Mouse (Mus musculus) left cerebral cortex, adult 11 months (tissue): ENCODE data around the gene Zfp831.

Source experiments
- DNase-seq: peaks from one replicate; pipeline ENCODE4 v3.0.0; 2022; ENCODE audit warnings: low spot score

The Zfp831 gene

DNA sequence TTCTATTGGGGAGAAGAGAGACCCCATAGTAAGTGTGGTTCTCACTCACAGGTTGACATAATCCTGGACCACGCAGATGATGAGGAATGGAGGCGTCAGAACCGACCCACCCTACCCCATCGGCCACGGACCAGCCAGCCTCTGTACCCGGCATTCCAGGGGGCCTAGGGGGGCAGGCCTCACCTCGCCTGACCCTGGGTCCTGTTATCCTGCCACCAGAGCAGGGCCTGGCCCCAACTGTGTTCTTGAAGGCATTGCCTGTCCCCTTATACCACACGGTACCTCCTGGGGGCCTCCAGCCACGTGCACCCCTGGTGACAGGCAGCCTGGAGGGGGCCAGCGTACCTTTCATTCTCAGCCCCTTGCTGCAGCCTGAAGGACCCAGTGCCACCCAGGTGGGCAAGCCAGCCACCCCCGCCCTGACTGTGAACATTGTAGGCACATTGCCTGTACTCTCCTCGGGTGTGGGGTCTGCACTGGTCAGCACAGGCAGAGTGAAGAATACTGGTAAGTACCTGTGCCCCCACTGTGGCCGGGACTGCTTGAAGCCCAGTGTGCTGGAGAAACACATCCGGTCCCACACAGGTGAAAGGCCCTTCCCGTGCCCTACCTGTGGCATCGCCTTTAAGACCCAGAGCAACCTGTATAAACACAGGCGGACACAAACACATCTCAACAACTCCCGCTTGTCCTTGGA, at the start of gene Zfp831:
Zfp831 (plus strand) TSS at position 87 of the 697 bp plus-strand sequence.
- DNase-seq, result no peak

DNA sequence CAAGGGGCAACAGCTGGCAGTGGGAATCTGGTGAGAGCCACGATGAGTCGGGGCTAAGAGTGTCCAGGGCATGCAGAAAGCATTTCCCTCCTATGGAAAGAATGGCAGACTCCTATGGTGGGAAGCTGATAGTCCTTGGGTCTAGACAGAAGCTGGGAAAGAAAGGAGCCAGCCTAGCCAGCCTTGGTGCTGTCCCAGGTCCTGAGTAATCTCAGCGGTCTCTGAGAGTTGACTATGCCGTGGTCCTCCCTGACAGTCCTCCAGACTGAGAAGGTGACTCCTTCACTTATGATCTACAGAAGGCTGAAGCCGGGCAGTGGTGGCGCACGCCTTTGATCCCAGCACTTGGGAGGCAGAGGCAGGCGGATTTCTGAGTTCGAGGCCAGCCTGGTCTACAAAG, 48.4 kb upstream of the Zfp831 start:
- no peak for DNase-seq

DNA sequence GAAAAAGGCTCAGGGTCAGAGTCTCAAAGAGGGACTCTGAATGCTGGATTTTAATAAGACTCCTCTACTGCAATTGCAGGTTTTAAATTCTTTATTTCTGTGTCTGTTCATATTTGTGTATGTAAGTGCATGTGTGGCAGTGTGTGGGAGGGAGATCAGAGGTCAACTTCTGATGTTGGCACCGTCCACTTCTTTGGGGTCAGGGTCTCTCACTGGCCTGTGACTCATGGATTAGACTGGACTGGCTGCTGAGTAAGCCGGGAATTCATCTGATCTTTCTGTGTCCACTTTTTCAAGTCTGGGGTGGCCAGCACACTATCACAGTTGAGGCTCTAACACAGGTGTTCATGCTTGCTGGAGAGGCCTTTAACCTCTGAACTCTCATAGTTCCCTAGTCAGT, 47.7 kb upstream of the Zfp831 start:
- no peak for DNase-seq

DNA sequence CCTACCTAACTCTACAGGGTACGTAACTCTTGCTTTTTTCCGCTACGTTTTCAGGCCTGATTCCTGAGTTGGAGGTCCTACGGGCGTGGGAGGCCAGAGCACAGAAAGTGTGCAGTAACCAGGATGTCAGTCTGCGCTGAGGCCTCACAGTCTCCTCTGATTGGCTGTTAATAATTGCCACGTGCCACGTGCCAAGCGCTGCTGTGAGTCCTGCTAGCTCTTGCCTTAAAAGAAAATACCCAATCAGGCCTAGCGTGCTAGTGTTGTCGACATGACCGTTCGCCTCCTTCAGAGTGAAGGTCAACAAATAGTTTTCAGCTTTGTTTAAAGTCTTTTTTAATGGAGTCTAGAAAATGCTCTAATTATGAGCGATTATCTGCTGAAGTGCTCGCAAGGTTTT, 46.9 kb upstream of the Zfp831 start:
- DNase-seq, result no peak

DNA sequence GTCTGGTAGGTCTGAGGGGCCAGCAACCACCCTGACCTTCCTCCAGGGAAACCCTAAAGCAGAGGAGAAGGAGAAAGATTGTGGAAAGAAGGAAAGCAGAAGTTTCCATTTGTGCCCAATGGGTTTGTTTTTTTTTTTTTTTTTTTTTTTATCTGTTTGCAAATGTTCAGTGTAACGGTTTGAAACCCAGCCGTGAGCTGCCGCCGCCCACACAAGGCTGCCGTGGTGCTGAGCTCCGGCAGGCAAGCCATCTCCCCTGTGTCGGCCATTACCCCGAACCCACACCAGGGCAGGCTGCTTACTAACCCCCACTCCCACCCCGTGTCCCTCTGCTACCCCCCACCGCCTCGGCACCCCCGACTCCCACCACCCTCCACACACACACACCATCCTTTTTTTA, 44.9 kb upstream of the Zfp831 start:
- DNase-seq, result no peak

DNA sequence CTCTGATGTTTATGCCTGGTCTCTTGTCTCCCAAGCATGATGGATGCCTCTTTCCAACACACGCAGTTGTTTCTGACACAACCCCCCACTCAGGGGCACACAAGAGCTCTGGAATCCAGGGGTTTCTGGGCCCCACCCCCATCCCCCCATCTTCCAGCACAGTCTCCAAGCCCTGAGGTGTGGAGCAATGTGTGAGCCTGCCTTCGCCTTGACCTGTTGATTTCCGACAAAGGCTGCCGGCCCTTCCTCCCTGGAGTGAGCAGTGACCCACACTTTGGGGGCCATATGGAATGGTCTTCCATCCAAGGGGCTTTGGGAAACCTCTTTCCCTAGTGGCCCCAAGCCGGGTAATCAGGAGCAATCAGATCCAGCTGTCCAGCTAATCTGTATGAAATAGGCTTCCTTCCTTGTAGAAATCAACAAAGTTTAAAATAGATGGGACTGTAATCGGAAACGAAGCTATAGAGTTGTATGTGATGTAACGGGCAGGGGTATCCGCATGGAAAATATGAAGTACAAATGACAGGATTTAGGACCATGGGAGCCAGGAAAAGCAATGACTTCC, 44.2 kb upstream of the Zfp831 start:
- no peak for DNase-seq

DNA sequence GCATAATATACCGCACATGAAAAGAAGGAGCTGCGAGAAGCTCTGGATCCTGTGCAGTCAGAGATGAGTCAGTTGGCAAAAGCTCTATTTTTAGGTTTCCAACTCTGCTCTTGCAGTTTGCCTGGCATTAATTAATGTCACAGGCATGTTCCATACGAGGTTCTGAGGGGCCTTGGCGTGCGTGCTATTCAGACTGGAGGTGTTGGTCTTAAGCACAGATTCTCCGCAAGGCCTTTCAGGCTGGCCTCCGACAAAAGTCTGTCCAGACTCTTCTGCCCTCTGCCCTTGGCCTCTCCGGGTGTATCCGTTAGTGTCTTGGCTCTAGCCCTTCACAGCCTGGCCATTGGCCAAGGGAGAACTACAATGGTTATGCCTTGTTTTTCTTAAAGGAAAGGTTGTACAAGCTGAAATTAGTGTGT, 43.5 kb upstream of the Zfp831 start:
- peak; percentile 38 for DNase-seq

DNA sequence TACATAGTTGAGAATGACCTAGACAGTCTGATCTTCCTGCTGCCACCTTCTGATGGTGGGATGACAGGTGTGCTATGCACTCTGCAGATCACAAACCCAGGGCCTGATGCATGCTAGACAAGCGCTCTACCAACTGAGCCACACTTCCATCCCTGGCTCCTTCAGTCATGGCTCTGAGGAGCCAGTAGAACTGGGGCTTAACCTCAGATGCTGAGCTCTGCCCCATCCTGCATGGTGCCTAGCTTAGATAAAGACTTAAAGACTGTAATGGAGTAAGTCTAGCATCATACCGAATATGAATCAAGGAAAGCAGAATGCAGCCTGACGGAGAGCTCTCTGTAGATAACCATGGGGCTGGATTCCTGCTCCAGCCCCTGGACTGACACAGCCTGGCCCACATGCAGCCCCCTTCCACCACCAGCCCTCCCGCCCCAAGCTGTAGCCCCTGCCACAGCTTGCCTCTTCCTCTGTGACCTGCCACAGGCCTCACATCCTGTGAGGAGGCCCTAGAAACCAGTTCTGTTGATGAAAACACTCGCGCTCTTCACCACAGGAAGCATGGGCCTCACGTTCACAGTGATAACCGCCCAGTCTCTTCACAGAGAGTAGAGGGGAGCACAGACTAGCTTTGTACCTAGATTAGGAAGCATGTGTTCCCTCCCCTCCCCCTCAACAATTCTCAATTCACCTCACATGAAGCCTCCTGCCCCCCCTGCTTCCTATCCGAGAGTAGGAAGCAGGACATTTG, 41.2 kb upstream of the Zfp831 start:
- DNase-seq, result no peak

DNA sequence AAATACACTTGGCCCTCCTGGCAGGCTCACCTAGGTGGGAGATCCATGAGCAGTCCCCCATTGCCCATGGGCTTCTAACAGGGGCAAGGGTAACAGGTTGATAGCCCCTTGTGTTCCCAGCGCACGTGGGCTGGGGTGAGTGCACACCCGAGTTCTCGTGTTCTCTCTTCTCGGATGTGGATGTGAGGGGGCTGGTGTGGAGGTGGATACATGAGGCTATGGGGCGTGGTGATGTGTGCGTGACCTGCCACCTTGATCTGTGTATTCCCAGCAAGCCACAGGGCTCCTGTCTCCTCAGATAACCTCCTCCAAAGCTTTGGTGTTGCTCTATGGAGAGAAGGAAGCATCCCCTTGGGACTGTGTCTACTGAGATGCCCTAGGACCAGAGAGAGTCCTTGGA, 40.0 kb upstream of the Zfp831 start:
- DNase-seq, result peak; percentile 24

DNA sequence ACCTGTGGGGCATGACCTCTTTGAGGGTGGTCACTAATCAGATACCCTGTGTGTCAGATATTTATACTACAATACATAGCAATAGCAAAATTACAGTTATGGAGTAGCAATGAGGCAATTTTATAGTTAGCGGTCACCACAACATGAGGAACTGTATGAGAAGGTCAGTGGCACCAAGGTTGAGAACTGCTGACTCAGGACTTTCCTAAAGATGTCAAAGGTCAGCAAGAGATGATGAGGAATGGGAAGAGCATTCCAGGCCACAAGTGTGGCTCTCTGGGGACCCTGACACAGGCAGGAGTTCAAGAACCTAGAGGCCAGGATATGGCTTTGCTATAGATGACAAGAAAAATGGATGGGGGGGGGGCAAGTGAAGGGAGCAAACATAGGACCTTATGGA, 38.3 kb upstream of the Zfp831 start:
- no peak for DNase-seq

DNA sequence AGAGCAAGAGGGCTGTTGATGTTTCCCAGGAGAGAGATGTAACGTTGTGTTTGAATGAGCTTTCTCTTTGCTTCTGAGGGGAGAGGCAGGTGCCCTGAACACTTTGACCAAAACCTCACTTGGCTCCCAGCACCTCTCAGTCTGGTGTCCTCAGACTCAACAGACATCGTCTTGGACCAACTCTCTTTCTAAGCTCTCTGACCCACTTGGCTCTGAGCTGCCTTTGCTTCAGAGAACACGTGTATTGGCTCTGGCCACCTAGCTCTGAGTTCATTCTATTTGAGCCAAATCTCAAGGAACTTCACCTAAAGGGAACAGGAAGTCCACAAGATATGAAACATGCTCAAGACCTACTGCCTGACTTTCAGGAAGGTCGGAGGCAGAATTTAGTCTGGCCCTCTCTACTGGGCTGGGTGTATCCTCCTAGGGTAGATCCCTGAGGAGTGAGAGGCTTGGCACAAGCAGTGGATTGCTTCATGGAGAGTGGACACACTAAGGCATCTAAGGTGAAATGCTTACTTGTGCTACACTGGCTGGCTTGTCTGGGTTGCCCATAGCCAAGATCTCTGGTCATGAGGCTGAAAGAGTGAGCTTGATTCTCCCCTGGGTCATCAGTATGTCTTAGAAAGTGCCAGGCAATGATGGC, 37.8 kb upstream of the Zfp831 start:
- DNase-seq, result no peak

DNA sequence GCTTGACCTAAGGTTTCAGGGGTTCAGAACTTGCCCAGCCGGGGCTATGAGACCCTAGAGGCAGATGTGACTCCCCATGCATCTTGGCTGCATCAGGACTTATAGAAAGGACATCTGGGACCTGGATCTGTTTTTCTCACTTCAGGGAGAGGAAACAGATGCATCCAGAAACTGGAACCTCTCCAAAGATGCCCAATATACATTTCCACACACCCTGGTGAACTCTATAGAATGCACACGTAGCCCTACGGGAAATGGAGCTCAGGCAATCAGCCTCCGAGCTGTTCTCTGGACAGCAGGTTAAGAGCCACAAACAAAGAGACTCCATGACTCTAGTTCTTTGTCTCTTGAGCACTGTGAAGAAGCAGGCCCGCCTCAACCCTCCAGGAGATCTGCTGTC, 37.0 kb upstream of the Zfp831 start:
- DNase-seq, result no peak

DNA sequence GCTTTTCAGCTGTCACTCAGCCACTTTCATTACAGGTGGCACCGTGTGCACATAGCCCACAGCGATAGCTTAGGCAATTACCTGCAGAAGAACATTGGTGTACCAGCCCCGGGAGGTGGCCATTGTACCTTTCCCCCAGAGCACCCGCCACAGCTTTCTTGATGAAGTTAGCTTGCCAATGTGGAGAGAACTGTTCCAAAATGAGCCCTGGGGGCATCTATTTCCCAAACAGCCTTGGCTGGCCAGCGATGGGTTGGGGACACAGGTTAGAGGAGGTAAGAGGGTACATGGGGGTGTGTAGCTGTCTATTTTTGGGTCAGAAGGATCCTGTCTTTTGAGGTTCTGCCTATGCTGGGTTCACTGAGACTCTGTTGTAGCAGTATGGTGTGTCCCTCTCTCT, 33.4 kb upstream of the Zfp831 start:
- DNase-seq, result no peak

DNA sequence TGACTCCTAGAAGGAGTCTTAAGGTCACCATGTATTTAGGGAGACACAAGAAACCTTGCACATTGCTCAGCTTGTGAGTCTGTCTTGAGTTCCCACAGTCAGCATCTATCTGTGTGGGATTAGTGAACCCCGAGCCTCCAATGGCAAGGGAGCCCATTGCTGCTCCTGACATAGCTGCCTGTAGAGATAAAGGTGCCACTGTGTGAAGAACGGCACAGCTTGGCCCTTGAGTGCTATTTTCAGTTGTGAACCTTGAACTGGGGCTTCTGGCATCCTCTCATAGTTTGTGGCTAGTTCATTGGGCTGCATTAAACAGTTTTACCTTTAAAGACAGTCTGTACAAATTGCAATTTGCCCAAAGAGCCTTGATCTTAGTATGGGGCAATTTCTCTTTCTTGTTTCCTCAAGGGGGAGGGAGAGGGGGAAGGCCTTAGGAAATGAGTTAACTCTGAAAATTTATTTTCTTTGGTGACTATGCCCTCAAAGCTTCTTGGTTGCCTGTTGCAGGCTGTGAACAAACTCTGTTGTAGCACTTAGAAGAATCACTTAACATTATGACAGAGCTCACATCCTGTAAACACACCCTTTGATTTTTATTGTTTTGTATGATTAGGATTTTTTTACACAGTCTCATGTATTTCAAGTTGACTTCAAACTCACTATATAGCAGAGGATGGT, 30.8 kb upstream of the Zfp831 start:
- DNase-seq, result no peak

DNA sequence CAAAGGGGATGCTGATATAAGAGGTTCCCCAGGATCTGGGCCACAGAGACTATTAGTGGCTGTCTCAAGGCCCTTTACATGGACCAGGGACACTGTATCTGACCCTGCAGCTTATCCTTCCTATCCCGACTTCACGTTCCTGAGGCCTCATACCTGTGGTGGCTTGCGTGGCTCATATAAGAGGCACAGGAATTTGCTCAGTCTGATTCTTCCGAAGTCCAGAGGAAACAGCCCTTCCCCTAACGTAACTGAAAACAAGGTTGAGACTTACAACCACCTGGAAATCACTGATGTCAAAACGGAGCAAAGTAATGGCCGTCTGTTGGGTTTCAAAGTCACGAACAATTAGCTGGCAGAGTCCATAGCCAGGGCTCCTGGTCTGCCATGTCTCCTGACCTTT, 30.1 kb upstream of the Zfp831 start:
- no peak for DNase-seq

DNA sequence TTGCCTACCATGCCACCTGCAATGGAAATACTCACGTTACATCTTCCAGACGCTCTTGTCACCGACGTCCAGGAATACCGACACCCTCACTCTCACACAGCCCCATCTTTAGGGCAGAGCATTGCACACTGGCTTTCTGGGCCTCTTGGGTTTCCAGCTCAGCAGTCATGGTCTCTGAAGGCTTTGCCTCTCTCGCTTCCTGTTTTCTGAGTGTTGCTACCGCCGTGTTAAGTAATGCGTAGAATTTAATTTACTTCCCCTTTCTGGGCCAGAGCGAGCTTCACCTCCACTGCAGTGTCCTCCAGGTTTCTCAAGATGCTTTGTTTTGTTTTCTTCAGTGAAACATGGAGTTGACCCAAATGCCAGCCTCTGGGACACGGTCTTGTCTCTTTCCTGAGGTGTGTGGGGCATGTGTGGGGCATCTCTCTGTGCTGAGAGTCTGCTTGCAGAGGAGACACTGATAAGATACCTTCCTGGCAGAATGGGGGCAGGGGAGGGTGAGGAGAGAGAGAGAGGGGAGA, 29.4 kb upstream of the Zfp831 start:
- no peak for DNase-seq

DNA sequence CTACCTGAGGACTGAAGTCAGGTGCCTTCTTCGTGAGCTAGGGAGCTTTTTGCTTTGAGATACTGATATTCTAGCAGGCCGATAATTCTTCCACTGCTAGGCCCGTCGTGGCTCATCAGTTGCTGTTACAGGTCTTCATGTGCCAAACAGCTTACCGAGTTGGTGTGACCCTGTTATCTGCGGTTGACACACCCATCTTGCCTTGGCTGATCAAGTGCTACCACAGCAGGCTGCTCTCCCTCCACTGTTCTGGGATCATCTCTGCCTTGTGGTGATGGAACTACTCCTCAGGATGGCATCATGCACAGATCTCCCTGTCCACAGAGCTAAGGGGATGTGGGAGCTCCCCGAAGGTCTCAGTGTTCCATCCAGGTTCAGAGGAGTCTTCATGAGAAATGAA, 21.5 kb upstream of the Zfp831 start:
- DNase-seq, result no peak

DNA sequence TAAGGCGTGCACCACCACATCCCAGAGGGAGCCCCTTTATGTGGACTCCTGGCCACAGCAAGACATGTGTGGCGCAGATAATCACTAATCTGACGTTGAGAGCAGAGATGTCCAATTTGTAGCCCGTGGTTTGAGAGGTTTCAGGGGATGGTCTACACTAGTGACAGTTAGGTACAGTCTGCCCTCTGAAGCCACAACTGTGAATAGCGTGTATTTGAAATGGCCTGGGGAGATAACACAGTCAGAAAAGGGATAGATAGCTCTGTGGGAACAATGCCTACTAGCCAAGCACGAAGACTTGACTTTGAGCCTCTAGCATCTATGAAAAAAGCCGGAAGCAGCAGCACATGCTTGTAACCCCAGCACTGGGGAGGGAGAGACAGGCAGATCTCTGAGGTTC, 18.9 kb upstream of the Zfp831 start:
- no peak for DNase-seq

DNA sequence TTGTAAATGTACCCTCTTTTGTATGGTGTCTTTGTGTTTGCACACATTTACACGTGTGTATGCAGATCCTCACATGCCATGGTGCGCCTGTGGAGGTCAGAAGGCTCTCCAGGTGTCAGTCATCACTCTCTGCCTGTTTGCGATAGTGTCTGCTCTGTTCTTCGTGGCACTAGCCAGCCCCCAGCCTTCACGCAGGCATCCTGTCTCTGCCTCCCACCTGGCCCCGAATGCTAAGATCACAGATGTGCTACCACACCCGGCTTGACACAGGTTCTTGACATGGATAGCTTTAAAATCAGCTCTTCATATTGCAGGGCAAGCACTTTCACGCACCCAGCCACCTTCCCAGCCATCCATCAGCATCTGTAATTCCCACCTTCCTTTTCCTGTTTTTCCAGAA, 16.3 kb upstream of the Zfp831 start:
- no peak for DNase-seq

DNA sequence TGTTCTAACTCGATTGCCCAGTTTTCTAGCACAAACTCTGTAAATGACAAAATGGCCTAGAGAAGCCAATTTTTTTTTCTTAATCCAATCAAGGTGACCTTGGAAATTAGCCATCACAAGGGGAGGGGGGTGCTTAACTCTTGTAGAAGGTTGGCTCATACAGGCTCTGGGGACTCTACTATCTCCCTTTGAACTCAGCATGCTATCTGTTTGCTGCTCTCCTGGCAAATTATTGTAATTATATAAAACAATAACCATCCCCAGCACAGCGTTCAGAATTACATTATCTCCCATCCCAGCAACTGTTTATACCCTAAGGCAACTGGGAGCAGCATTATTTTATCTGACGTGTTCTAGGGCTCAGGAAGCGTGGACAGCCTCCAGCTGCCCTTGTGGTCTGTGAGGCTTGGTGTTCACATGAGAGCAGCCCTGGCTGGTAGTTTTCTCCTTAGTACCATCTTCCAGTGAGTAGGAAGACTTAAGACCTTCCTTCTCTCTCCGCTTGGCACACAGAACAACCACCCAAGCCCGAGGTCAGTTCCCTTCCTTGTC, 14.0 kb upstream of the Zfp831 start:
- no peak for DNase-seq

DNA sequence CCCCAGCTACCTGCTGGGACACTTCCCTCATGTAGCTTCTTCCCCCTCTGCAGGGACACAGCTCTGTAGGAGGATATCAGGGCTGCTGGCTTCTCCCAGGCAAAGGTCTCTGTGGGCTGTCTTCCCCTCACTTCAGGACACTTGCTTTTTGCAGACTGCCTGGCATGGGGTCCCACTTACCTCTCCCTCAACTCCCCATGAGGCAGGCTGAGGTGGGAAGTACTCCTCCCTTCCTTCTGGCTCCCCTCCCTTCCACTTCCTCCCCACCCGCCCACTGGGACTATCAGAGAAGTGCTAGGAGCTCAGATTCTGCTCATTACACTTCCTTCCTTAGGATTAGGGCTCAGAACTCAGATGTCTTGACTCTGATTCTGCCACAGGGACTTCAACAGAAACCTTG, 6.6 kb upstream of the Zfp831 start:
- no peak for DNase-seq

DNA sequence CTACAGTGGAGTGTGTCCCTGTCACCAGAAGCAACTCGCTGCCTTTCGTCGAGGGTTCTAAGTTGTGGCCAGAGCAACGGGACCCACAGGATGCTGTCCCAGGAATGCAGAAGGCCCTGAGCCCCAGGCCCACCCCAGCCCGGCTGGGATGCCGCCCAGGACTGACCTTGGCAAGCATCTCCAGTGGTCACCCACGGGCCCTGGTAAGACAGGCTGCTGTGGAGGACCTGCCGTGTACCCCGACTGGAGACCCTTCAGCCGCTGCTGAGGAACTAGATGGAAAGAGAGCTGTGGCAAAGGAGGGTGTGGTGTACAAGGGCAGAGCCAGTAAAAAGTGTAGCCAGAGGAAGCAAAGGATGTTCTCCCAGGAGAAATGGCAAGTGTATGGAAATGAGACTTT, 1.6 kb downstream of the Zfp831 start:
- DNase-seq, result no peak
